Mouse (Mus musculus) megakaryocyte, embryonic 14.5 days (primary cell): ENCODE measurements around the gene Prune1.

Experiments used
- FLI1 ChIP-seq: IDR thresholded peaks from 2 replicates; pipeline ENCODE4 v1.6.1; 2012; ENCODE audit warnings: low read length, inconsistent platforms, mixed read lengths
- GATA1 ChIP-seq: IDR thresholded peaks from 3 replicates; pipeline ENCODE4 v1.6.1; 2012; ENCODE audit warnings: mixed read lengths, low read length, inconsistent platforms, borderline replicate concordance

- TF ChIP-seq FLI1, result no peak
- TF ChIP-seq GATA1, result no peak
Observed at GRCm38 (mm10) chr3:95224295-95224694, 57.6 kb downstream of the Prune1 start.
